Mouse (Mus musculus): ENCODE results near the gene Baat. TPM values are rescaled to one million over a fixed set of nuclear protein-coding genes. Genes with fewer than 3 reads are reported as not detected.

Baat gene
- 4.4 and 5.7 TPM in 2 replicates for polyA plus RNA-seq (2012; rRNA removed)

GRCm38 (mm10) chr4:49506386-49506785 lies at the start of gene Baat:
Gene Baat (minus strand): TSS chr4:49506557.
- Histone ChIP-seq H3K4me1 (ENCODE audit: control insufficient read depth, insufficient read depth, low read length) (peaks cover 7% of the 10 kb centered on the region; the same call in 1 of the 2 replicates), H3K27me3 (replicated peaks; ENCODE audit: control insufficient read depth, insufficient read depth, low read length) (no peaks in the 10 kb centered on the region), H3K27ac (ENCODE audit: insufficient read depth, low read depth, low read length) (no peak within 1 kb of the TSS), H3K4me3 (ENCODE audit: insufficient read depth, low read depth, low read length) (no peak within 1 kb of the TSS), H3K36me3 (ENCODE audit: control insufficient read depth, insufficient read depth, low read length) (no peaks in the 10 kb centered on the region)
- peak; percentile 37 for DNase-seq
- TF ChIP-seq CTCF (conservative IDR thresholded peaks at IDR 0.05; ENCODE audit: insufficient read depth, insufficient read length, low read depth, low read length), result no peak
- TF ChIP-seq POLR2A (IDR thresholded peaks at IDR 0.05; ENCODE audit: low read depth, low read length), result no peak
- WGBS, result 48% methylated on average over 3 of the region's 3 CpGs

GRCm38 (mm10) chr4:49553380-49553779 lies 47.0 kb upstream of the Baat start:
- peak; percentile 80 for DNase-seq
- WGBS, result 27% methylated on average over 5 of the region's 5 CpGs
- H3K27me3 ChIP-seq (replicated peaks; ENCODE audit: control insufficient read depth, insufficient read depth, low read length), result no peaks in the 10 kb centered on the region
- TF ChIP-seq POLR2A (IDR thresholded peaks at IDR 0.05; ENCODE audit: low read depth, low read length) (no peak), CTCF (conservative IDR thresholded peaks at IDR 0.05; ENCODE audit: insufficient read depth, insufficient read length, low read depth, low read length) (no peak)
- peak overlapping the region; percentile 25; the same call in 1 of the 2 replicates for H3K27ac ChIP-seq (ENCODE audit: insufficient read depth, low read depth, low read length)
- H3K4me3 ChIP-seq (ENCODE audit: insufficient read depth, low read depth, low read length), result no peak overlapping the region
- H3K4me1 ChIP-seq (ENCODE audit: control insufficient read depth, insufficient read depth, low read length), result peaks cover 8% of the 10 kb centered on the region
- no peaks in the 10 kb centered on the region; the same call in 1 of the 2 replicates for H3K36me3 ChIP-seq (ENCODE audit: control insufficient read depth, insufficient read depth, low read length)

- DNase-seq, result peak; percentile 92
- no peaks in the 10 kb centered on the region for H3K27me3 ChIP-seq (replicated peaks; ENCODE audit: control insufficient read depth, insufficient read depth, low read length)
These were observed 43.0 kb upstream of the Baat start, which contains the start of gene Aldob for GRCm38 (mm10) chr4:49549383-49549782. Gene Aldob (minus strand): TSS chr4:49549546.

GRCm38 (mm10) chr4:49547544-49548219 lies 41.3 kb upstream of the Baat start:
- Histone ChIP-seq H3K36me3 (ENCODE audit: control insufficient read depth, insufficient read depth, low read length) (peaks cover 11% of the 10 kb centered on the region), H3K4me3 (ENCODE audit: insufficient read depth, low read depth, low read length) (peak overlapping the region; percentile 83), H3K27me3 (replicated peaks; ENCODE audit: control insufficient read depth, insufficient read depth, low read length) (no peaks in the 10 kb centered on the region), H3K27ac (ENCODE audit: insufficient read depth, low read depth, low read length) (peak overlapping the region; percentile 100), H3K4me1 (ENCODE audit: control insufficient read depth, insufficient read depth, low read length) (peaks cover 2% of the 10 kb centered on the region; the same call in 1 of the 2 replicates)
- no peak for TF ChIP-seq CTCF (conservative IDR thresholded peaks at IDR 0.05; ENCODE audit: insufficient read depth, insufficient read length, low read depth, low read length)
- TF ChIP-seq POLR2A (IDR thresholded peaks at IDR 0.05; ENCODE audit: low read depth, low read length), result no peak
- WGBS, result 44% methylated on average over 7 of the region's 7 CpGs
- peak; percentile 47 for DNase-seq

More at GRCm38 (mm10) chr4:49549383-49549782, 43.0 kb upstream of the Baat start, which contains the start of gene Aldob:
- TF ChIP-seq POLR2A (IDR thresholded peaks at IDR 0.05; ENCODE audit: low read depth, low read length), result no peak
- TF ChIP-seq CTCF (conservative IDR thresholded peaks at IDR 0.05; ENCODE audit: insufficient read depth, insufficient read length, low read depth, low read length), result no peak; the same call in 1 of the 2 replicates
- Histone ChIP-seq H3K4me3 (ENCODE audit: insufficient read depth, low read depth, low read length) (peak within 1 kb of the TSS; percentile 83), H3K4me1 (ENCODE audit: control insufficient read depth, insufficient read depth, low read length) (peaks cover 3% of the 10 kb centered on the region), H3K36me3 (ENCODE audit: control insufficient read depth, insufficient read depth, low read length) (peaks cover 3% of the 10 kb centered on the region; the same call in 1 of the 2 replicates), H3K27ac (ENCODE audit: insufficient read depth, low read depth, low read length) (peak within 1 kb of the TSS; percentile 100)
- WGBS, result 40% methylated on average over 3 of the region's 3 CpGs

GRCm38 (mm10) chr4:49546873-49547543 lies 40.7 kb upstream of the Baat start:
- H3K36me3 ChIP-seq (ENCODE audit: control insufficient read depth, insufficient read depth, low read length), result peaks cover 15% of the 10 kb centered on the region
- 18% methylated on average over 6 of the region's 6 CpGs for WGBS
- peak; percentile 92 for DNase-seq
- H3K4me1 ChIP-seq (ENCODE audit: control insufficient read depth, insufficient read depth, low read length), result peaks cover 6% of the 10 kb centered on the region; the same call in 1 of the 2 replicates
- H3K4me3 ChIP-seq (ENCODE audit: insufficient read depth, low read depth, low read length), result peak overlapping the region; percentile 35; the same call in 1 of the 2 replicates
- peak overlapping the region; percentile 96 for H3K27ac ChIP-seq (ENCODE audit: insufficient read depth, low read depth, low read length)
- TF ChIP-seq POLR2A (IDR thresholded peaks at IDR 0.05; ENCODE audit: low read depth, low read length), result no peak
- no peak for TF ChIP-seq CTCF (conservative IDR thresholded peaks at IDR 0.05; ENCODE audit: insufficient read depth, insufficient read length, low read depth, low read length)
- H3K27me3 ChIP-seq (replicated peaks; ENCODE audit: control insufficient read depth, insufficient read depth, low read length), result no peaks in the 10 kb centered on the region

GRCm38 (mm10) chr4:49546026-49546425 lies 39.7 kb upstream of the Baat start:
- 48% methylated on average over 2 of the region's 2 CpGs for WGBS
- Histone ChIP-seq H3K4me3 (ENCODE audit: insufficient read depth, low read depth, low read length) (peak overlapping the region; percentile 50), H3K27me3 (replicated peaks; ENCODE audit: control insufficient read depth, insufficient read depth, low read length) (no peaks in the 10 kb centered on the region), H3K27ac (ENCODE audit: insufficient read depth, low read depth, low read length) (peak overlapping the region; percentile 96), H3K4me1 (ENCODE audit: control insufficient read depth, insufficient read depth, low read length) (peaks cover 7% of the 10 kb centered on the region; the same call in 1 of the 2 replicates), H3K36me3 (ENCODE audit: control insufficient read depth, insufficient read depth, low read length) (peaks cover 19% of the 10 kb centered on the region)
- TF ChIP-seq POLR2A (IDR thresholded peaks at IDR 0.05; ENCODE audit: low read depth, low read length), result no peak
- no peak for TF ChIP-seq CTCF (conservative IDR thresholded peaks at IDR 0.05; ENCODE audit: insufficient read depth, insufficient read length, low read depth, low read length)
- peak; percentile 55 for DNase-seq

GRCm38 (mm10) chr4:49540966-49541365 lies 34.6 kb upstream of the Baat start:
- TF ChIP-seq POLR2A (IDR thresholded peaks at IDR 0.05; ENCODE audit: low read depth, low read length) (no peak), CTCF (conservative IDR thresholded peaks at IDR 0.05; ENCODE audit: insufficient read depth, insufficient read length, low read depth, low read length) (0 out of 2 replicates have a peak, but pooled peaks have one; percentile 3)
- Histone ChIP-seq H3K4me1 (ENCODE audit: control insufficient read depth, insufficient read depth, low read length) (peaks cover 7% of the 10 kb centered on the region; the same call in 1 of the 2 replicates), H3K36me3 (ENCODE audit: control insufficient read depth, insufficient read depth, low read length) (peaks cover 36% of the 10 kb centered on the region), H3K4me3 (ENCODE audit: insufficient read depth, low read depth, low read length) (no peak overlapping the region), H3K27ac (ENCODE audit: insufficient read depth, low read depth, low read length) (no peak overlapping the region), H3K27me3 (replicated peaks; ENCODE audit: control insufficient read depth, insufficient read depth, low read length) (no peaks in the 10 kb centered on the region)
- no peak for DNase-seq
- whole genome bisulfite sequencing, result 52% methylated on average over 3 of the region's 3 CpGs
